Mouse (Mus musculus) urinary bladder, postnatal 10 days (tissue): ENCODE data around the gene Tubb4b.

Experiments
- DNase-seq: peaks from one replicate; pipeline ENCODE4 v3.0.0; 2022; ENCODE audit warnings: low spot score

Gene Tubb4b

DNA sequence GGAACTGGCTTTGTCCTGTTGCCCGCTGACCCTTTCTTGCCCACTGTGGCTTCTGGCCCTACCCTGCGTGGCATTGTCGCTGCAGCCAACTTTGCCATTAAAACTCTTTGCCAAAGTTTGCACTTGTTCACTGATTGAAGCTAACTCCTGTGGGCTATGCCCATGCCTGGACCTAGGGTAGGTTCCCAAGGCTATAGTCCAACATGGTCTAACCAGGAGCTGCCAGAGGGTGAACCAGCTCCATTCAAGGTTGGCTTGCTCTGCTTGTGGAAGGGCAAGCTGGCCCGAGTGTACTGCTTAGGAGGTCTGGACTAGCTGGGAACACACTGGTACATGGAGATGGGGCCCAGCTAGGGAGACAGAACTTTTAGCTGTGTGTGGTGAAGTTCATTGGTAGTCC lies 19.6 kb upstream of the Tubb4b start:
- no peak for DNase-seq

DNA sequence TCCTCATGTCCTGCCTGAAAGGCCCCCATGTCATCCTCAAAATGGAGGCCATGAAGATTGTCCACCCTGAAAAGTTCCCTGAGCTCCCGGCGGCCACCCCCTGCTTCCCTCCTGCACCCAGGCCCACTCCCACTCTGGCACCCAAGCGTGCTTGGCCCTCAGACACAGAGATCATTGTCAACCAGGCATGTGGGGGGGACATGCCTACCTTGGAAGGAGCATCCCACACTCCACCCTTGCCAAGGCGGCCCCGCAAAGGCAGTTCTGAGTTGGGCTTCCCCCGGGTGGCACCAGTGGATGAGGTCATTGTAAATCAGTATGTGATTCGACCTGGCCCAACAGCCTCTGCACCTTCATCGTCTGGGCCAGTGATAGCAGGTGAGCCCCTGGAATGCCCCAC lies 18.8 kb upstream of the Tubb4b start:
- no peak for DNase-seq

DNA sequence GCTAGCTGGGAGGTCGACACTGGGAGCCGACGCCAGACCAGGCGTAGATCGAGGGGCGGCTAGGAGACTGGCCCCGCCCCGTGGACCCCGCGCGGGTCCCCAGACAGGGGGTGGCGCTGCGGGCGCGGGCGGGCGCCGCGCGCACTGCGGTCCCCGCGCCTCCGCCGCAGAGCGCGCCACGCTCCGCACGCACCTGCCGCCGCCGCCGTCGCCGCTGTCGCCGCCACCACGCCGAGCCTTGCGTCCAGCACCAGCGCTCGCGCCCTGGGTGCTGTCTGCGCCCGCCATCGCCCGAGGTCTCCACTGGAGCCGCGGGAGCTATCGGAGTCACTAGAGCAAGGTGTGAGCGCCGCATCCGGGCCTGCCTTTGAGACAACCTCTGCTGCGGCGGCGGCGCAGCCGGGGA lies 17.6 kb upstream of the Tubb4b start, which contains the start of the genes Rnf208 and Cysrt1:
Rnf208 (plus strand) TSS at position 155 of the 406 bp plus-strand sequence.
Cysrt1 (minus strand) TSS at position 352 of the 406 bp plus-strand sequence.
- DNase-seq: no peak

DNA sequence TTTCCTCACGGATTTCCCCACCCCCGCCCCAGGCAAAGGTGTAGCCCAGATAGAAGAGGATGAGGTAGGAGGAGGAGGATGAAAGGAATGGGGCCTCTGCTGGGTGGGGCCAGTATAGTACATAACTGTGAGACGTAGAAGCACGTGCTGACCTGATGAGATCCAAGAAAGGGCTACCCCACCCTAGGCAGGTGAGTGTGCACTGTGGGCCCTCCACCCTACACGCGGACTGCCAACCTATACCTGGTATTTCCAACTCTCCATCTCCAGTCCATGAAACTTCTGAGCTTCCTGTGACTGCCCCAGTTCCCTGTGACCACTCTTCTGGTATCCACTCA lies 16.9 kb upstream of the Tubb4b start:
- DNase-seq: no peak

DNA sequence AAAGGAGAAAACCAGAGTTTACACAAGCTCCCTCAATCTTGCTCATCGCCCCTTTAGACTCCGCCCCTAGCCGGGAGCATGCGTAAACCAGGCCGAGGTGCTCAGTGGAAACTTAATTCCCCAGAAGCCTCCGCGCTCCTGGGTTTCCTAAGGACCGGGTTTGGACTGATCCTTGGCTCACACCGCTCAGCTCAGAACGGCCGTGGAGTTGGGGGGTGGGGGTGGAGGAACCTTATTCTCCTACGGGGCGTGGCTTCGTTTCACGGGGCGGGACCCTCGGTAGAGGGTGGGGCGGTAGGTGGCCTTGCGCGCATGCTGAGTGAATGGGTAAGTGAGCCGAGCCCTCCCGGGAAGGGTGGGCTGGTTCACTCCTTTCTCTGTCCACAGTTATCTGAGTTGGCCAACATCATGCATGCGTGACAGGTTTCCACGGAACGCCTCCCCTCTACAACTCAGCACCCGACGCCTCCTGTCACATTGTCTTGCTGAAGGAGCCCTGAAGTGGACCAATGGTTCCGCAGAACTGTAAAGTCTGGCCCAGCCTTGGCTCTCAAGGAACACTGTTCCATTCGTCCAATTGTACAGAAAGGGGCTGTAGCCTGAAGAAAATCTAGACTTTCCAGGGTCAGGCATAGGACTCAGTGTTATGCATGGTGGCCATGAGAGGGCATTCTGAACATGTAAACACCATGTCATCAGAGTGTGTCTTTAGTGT lies 16.4 kb upstream of the Tubb4b start:
- no peak for DNase-seq

DNA sequence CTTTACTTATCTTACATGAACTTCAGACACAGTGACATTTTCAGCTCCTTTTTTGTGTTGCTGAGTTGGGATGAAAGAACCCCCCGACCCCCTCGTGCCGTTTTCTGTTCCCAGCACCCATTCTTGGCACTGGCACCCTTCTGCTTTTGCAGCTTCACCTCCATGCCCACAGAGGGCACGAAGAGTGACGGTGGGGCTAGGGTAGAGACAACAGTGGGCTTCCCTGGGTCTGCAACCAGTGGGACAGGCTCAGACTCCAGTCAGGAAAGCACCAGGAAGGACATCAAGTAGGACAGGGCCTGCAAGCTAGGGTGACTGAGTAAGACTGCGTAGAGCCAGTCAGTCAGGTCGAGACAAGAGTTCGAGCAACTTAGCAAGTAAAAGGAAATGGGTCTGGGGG lies 15.8 kb upstream of the Tubb4b start:
- no peak for DNase-seq

DNA sequence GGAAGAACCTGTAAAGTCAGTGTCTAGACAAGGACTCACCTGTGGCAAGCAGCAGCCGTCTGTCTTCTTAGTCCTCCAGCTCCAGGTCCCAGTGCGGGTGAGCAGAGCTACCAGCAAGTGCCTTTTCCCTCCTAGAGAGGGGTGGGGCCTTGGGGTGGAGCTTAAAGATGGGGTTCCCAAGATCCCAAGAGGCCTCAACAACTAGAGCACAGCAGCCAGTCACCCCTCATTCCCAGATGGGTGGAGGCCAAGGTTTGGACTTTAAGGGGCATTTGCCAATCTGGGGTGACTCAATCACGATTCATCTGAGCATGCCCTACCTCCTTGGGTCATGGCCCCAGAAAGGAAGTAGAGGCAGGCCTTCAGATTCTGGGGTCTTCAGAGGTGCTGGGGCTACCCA lies 15.3 kb upstream of the Tubb4b start:
- no peak for DNase-seq

DNA sequence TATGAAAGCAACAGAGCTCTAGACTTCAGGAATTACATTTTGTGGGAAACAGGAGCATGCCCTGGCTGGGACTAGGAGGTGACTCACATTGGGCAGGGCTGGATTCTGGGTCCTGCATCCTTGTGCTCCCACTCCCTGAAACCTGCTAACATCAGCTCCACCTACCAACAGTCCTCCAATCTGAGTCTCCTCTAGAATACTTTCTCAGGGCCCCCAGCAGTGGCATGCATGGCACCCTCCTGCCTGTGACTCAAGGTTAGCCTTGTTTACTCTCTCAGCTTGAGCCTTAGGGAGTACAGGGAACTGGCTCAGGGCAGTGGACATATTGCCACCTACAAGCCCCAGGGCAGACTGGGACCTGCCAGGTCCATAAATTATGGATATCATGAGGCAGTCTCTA lies 13.6 kb upstream of the Tubb4b start:
- no peak for DNase-seq

DNA sequence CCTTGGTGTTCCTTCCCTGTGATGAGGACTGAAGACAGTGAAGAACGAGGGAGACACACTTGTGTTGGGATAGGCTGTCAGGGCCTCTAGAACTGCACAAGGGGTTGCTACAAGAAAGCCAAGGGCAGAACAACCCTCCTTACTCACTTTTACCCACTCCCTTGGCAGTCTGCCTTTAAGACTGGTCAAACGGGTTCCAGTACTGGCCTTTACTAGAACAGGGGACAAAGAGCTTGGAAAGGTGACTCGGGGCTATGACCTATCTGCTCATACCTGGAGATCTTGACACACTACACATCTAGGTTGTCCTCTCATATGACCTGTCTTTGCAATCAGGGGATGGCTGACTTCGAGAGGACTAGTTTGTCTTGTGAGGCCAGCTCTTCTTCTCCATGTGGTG lies 13.0 kb upstream of the Tubb4b start:
- DNase-seq: no peak

DNA sequence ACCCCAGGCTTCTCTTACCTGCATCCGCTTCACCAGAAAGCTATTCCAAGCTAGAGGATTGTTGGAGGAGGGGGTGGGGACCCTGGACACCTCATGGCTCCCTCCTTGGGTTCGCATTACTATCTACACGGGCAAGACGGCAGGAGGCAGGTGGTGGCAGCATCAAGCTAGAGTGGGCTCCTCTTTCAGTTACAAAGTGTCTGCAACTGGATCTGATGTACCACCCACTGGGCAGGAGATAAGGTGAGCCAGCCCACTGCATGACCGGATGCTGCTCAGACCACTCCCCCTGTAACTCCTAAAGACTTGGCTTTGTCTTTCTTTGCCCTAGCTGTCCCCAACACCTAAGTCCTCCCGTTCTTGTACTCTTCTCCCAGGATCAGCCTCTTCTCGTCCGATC lies 12.1 kb upstream of the Tubb4b start, which contains the start of gene Rnf224:
Rnf224 (minus strand) TSS at position 174 of the 400 bp plus-strand sequence.
- DNase-seq: no peak

DNA sequence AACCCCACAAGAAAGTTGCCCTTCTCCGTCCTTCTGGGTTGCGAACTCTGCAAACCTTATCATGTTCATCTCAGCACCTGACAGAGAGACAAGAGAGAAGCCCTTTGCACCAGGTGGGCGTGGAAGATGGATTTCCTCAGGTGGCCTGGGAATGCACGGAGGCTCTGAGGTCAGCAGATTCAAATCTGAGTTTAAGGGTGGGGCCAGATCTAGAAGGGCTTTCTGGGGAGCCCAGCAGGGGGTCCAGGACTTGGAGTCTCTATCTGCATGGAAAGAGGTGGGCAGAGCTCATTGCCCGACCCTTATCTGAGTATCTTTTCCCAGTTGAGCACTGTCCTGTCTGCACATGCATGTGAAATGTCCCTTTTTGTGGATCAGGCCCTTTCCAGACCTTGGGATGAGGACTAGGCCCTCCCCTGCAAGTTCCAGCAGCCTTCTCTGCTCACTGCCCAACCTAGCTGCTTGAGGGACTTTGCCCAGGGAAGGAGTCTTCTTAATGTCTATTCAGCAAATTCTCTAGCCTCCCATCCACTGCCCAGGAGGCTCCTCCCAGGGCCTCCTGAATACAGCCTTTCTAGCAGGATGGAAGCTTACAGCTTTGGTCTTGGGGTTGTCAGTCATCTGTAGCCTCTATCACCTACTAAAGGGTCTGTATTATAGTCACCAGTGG lies 10.2 kb upstream of the Tubb4b start:
- no peak for DNase-seq

DNA sequence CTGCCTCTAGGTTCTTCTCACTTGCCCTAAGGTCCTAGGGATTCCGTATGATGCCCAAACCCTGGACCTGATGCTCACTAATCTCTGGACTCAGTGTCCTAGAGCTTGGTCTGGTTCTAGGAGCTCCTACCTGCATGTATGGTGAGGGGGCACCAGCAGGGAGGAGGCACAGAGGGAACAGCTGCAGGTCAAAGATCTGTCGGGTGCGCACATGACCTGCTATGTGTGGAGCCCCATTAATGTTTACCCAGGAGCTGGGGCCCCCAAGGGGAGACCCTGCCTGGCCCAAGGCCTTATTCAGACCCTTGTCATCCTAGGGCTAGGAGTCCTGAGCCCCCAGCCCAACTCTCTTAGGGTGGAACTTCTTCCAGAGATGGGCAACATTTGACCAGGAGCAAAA lies 9.5 kb upstream of the Tubb4b start, which contains the start of gene Slc34a3:
Slc34a3 (minus strand) TSS at position 315 of the 400 bp plus-strand sequence.
- no peak for DNase-seq

DNA sequence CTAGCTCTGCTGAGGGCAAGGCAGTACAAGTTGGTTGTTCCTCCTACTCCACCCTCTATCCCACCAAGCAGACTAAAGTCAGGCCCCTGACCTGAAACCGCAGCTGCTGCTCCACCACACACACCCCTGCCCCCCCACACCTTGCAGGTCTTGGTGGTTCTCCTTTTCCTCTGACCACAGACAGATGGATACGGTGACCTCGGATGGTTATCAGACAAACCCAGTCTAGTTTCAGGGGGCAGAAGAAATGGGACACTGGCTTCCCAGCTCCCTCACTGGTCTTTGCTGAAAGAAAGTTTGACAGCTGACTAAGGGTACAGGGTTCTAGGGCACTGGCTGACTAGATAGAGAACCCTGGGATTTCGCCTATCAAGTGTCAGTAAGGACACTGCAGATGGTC lies 8.9 kb upstream of the Tubb4b start:
- DNase-seq: no peak

DNA sequence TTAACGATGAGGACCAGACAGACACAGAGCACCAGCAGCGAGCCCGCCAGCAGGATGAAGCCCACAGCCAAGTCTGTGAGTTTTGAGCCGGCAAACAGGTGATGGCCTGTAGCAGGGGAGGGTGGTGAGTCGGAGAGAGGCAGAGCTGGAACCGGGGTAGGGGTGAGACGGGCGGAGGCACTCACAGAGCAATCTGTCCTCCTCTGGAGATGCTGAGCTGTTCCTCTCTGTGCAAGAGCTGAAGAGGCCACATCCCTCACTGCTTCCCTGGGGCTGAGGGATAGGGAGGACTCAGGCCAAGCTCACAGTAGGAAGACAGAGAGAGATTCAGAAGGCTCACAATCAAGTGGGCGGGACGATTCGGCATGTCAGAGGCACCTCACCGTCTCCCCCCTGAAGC lies 6.5 kb upstream of the Tubb4b start:
- no peak for DNase-seq

DNA sequence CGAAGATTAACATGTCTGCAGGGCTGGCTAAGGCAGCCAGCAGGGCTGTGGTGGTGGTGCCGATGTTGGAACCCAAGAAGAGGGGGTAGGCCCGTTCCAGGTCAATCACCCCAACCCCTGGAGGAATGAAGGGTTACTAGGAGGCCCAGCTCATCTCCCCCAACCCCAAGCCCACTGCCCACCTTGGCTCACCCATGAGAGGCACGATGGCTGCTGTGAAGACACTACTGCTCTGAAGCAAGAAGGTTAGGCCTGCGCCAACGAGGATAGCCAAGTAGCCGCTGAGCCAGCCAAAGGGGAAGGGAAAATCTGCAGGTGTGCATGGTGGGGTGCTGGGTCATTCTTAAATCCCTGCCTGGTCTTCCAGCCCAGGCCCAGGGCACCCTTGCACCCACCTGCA lies 6.1 kb upstream of the Tubb4b start:
- no peak for DNase-seq

DNA sequence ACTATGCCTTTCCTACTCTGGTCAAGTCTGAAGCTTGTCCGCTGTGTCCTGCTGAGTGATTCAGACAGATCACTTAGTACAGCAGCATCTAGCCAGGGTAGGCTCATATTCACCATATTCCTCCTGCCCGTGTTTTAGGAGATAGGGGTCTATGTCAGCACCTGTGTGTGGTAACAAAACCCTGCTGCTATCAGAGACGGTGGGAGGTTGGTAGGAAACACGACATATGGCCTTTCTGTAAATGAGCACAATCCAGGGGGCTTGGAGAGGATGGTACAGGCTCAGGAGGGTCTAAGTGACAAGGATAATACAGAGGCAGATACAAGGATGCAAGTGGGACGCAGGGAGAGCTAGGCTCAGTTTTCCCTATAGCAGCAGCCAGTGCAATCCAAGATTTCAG lies 5.1 kb upstream of the Tubb4b start:
- no peak for DNase-seq

DNA sequence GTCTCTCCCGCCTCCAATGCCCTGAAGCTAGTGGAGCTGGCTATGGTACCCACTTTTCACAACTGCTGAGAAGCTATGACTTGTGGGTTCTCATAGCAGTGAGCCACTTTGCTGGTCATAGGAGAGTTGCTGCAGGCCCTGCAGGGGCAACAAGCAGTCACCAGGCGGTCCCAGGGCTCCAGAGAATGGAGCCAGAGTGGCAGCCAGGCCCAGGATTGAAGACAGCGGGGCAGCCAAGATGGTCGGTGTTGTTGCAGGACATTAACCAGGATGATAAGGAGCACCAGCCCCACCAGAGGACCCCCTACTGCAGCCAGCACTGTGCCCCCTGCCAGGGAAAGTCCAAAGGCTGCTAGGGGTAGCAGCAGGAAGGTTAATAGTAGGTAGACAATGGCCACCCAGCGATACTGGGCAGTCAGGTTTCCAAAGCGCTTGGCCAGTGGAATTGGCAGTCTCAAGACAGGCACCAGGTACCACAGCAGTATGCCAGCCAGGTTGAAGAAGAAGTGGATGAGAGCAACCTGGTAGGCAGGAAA lies 4.6 kb upstream of the Tubb4b start:
- DNase-seq: no peak

DNA sequence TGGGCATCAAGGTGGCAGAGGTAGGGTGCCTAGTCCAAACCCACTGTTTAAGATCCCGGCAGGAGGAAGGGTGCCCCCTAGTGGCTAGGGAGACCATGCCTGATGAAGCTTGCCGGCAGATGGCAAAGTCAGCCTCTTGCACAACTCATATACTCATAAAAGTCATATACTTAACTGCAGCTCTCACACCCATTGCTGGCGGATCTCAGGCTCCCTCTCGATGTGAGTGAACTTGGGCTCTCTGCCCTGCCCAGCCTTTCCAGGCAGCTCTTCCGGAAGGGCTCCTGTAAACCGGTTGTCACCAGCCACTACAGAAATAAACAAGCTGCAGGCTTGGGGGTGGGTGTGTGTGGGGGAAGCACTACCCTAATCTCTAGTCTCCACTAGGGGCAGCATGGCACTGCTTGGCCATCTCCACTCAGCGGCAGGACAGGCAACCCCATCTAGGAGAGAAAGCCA lies 4.0 kb upstream of the Tubb4b start:
- DNase-seq: peak; percentile 79

DNA sequence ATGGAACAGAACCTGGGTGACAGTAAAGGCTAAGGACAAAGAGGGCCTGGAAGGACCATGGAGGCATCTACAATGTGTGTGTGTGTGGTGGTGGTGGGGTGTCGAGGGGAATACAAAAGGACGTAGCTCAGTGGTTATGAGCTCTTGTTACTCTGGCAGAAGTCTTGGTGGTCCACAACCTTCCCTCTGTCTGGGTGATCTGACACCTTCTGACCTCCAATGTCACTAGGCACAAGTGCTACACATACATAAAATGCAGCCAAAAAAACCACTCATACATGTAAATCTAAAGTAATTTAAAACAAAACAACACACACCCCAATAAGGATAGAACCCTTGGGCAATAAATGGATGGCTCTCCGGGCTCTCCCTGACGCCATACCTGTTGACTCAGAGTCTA lies 2.9 kb upstream of the Tubb4b start:
- DNase-seq: no peak

DNA sequence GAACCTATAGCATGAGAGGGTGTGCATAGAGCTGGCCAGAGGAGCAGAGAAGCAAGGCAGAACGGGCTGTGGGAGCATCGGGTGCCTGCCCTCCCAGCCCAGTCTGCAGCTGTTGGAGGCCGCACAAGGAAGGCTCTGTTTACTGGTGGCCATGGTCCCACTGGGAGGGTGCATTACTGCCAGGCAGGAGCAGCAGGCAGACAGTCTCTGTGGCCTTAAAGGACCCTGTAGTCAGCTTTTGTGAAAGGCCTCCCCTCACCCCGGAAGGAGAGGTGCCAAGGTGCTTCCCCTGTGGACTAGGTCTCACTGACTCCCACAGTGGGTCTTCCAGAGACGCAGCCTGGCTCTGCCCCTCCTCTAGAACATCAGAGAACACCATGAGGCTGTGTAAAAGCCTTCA lies 2.4 kb upstream of the Tubb4b start:
- DNase-seq: no peak

DNA sequence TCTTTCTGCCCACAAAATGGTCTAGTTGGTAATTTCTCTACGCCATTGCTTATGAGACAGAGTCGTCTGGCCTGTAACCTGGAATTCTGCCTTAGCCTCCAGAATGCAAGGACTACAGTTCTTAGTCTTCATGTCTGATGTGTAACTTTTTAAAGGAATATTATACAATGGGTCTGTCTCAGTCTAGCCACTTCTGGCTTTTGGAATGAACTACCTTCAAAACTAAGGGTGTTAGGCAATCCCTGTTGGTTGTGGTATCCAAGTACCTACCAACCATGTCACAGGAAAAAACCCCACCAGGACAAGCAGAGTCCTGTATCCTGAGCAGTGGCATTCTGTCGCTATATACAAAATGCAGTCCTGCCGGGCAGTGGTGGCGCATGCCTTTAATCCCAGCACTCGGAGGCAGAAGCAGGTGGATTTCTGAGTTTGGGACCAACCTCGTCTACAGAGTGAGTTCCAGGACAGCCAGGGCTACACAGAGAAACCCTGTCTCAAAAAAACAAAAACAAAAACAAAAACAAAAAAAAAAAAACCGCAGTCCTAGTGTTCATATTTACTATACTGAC lies 1.4 kb upstream of the Tubb4b start:
- no peak for DNase-seq

DNA sequence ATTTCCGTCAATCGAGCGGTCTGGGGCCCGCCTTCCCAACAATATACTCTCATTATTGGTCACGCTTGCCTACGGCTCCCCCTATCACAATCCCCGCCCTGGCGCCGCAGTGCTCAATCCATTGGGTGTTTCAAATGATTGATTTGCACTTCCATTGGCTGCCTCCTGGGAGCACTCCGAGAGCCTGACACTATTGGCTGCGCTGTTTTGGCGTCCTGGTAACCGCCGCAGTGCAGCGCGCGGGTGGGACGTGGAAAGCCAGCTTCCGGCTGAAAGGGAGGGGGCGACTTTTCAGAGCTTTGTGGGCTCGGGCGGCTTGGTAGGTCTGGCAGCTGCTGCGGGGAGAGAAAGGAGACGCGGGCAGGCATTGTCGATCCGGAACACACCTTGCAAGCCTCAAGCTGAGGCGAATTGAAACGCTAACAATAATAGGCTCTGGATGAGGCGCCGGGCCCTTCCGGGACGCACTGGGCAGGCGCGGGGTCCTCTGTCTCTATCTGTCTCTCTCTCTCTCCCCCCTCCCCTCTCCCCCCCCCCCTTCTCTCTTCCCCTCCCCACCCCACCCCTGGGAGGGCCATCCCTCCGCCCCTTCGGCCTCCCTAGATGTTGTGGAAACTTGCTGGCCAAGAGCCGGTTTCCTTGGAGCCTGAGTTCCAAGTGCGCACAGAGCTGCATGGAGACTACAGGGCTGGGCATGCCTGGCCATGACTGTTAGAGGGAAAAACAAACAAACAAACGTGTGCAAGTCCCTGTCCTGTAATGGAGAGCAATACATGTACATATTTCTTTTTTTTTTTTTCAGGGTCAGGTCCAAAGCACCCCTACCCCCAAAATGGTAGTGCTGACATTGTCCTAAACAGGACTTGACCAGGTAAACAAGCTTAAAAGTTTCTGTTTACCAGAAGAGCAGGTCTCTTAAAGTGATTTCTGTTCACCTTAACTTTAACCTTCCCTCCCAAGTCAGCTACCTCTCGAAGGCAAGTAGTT lies 557 bp upstream of the Tubb4b start:
- peak; percentile 88 for DNase-seq
